Mouse (Mus musculus) hindbrain, embryonic 13.5 days (tissue): Measurements from ENCODE around the gene Actr10. TPM values are rescaled to one million over a fixed set of nuclear protein-coding genes. Genes with fewer than 3 reads are reported as not detected.

Experiments used
- ATAC-seq: fragments of 200-750 bp; cut with Nextera tagmentation; 2 replicates; pipeline ENCODE4 v1.8.0; 2017; ENCODE audit warnings: moderate TSS enrichment; ENCODE audit not compliant: low FRiP score
- H3K27ac ChIP-seq: fragments of 300-500 bp; sonication (generic); 2 replicates; pipeline ENCODE4 v1.5.1; 2015; ENCODE audit warnings: inconsistent platforms, mild to moderate bottlenecking, moderate library complexity
- H3K27me3 ChIP-seq: fragments of 300-500 bp; sonication (generic); 2 replicates; pipeline ENCODE4 v1.6.1; 2015; ENCODE audit warnings: mild to moderate bottlenecking, inconsistent platforms
- H3K36me3 ChIP-seq: fragments of 300-500 bp; sonication (generic); 2 replicates; pipeline ENCODE4 v1.6.1; 2015; ENCODE audit warnings: mild to moderate bottlenecking, inconsistent platforms
- H3K4me1 ChIP-seq: fragments of 300-500 bp; sonication (generic); replicated peaks from 2 replicates; pipeline ENCODE4 v1.6.1; 2015; ENCODE audit warnings: inconsistent platforms
- H3K4me2 ChIP-seq: fragments of 300-500 bp; sonication (generic); 2 replicates; pipeline ENCODE4 v1.6.1; 2015; ENCODE audit warnings: inconsistent platforms, mild to moderate bottlenecking, moderate library complexity
- H3K4me3 ChIP-seq: fragments of 300-500 bp; sonication (generic); 2 replicates; pipeline ENCODE4 v1.5.1; 2015; ENCODE audit warnings: mild to moderate bottlenecking, inconsistent platforms
- H3K9ac ChIP-seq: fragments of 300-500 bp; sonication (generic); 2 replicates; pipeline ENCODE4 v1.6.1; 2015; ENCODE audit warnings: mild to moderate bottlenecking, inconsistent platforms
- H3K9me3 ChIP-seq: fragments of 300-500 bp; sonication (generic); 2 replicates; pipeline ENCODE4 v1.6.1; 2016; ENCODE audit warnings: inconsistent platforms
- WGBS: fragments of 180-500 bp; shearing (Covaris S2); methylation state at CpG from one replicate; pipeline ENCODE4 v1.1.7; 2015; 5-methylcytosine and 5-hydroxymethylcytosine counted together
- polyA plus RNA-seq: library from polyadenylated mRNA; unstranded; fragments of >200 nt; fragmentation: Nextera tagmentation; extraction: Ambion mirVana; gene quantifications from 2 replicates; pipeline ENCODE4 v1.2.1, GENCODE M21; 2015

Actr10 gene
- polyA plus RNA-seq, 1 experiment from 2014 or later: 216 TPM

- no peak for ATAC-seq
- Histone ChIP-seq H3K27ac (no peak overlapping the region), H3K4me3 (no peak overlapping the region), H3K4me2 (no peak overlapping the region), H3K36me3 (peaks cover 52% of the 10 kb centered on the region), H3K27me3 (no peaks in the 10 kb centered on the region), H3K9me3 (no peaks in the 10 kb centered on the region), H3K9ac (no peak overlapping the region), H3K4me1 (peaks cover 7% of the 10 kb centered on the region)
- 67% methylated on average over 6 of the region's 6 CpGs for WGBS
Observed at GRCm38 (mm10) chr12:71001456-71001855, 63.8 kb downstream of the Actr10 start.

- H3K27ac ChIP-seq: no peak overlapping the region
- no peaks in the 10 kb centered on the region for H3K27me3 ChIP-seq
- no peak overlapping the region for H3K4me2 ChIP-seq
- no peak for ATAC-seq
- peaks cover 64% of the 10 kb centered on the region for H3K36me3 ChIP-seq
- H3K9ac ChIP-seq: no peak overlapping the region
- 89% methylated on average over 5 of the region's 6 CpGs for WGBS
- no peaks in the 10 kb centered on the region for H3K9me3 ChIP-seq
- H3K4me1 ChIP-seq: peaks cover 6% of the 10 kb centered on the region
- no peak overlapping the region for H3K4me3 ChIP-seq
Observed at GRCm38 (mm10) chr12:71003760-71004426, 66.2 kb downstream of the Actr10 start.

GRCm38 (mm10) chr12:71006141-71006540, 68.5 kb downstream of the Actr10 start:
- Histone ChIP-seq H3K4me1 (no peaks in the 10 kb centered on the region), H3K4me3 (no peak overlapping the region), H3K4me2 (no peak overlapping the region), H3K9me3 (no peaks in the 10 kb centered on the region), H3K27me3 (no peaks in the 10 kb centered on the region), H3K27ac (no peak overlapping the region), H3K36me3 (peaks cover 70% of the 10 kb centered on the region), H3K9ac (no peak overlapping the region)
- no peak for ATAC-seq
- 93% methylated on average over 6 of the region's 6 CpGs for WGBS

GRCm38 (mm10) chr12:71006901-71007300, 69.2 kb downstream of the Actr10 start:
- H3K36me3 ChIP-seq: peaks cover 71% of the 10 kb centered on the region
- H3K27me3 ChIP-seq: no peaks in the 10 kb centered on the region
- WGBS: 90% methylated on average over 7 of the region's 7 CpGs
- H3K4me3 ChIP-seq: no peak overlapping the region
- no peak overlapping the region for H3K4me2 ChIP-seq
- H3K27ac ChIP-seq: no peak overlapping the region
- peaks cover 2% of the 10 kb centered on the region for H3K4me1 ChIP-seq
- H3K9me3 ChIP-seq: no peaks in the 10 kb centered on the region
- no peak for ATAC-seq
- H3K9ac ChIP-seq: no peak overlapping the region

- 70% methylated on average over 4 of the region's 4 CpGs for WGBS
- Histone ChIP-seq H3K4me3 (no peak overlapping the region), H3K9ac (no peak overlapping the region), H3K4me1 (peaks cover 26% of the 10 kb centered on the region), H3K9me3 (no peaks in the 10 kb centered on the region), H3K36me3 (peaks cover 61% of the 10 kb centered on the region), H3K27ac (no peak overlapping the region), H3K27me3 (no peaks in the 10 kb centered on the region), H3K4me2 (no peak overlapping the region)
- no peak for ATAC-seq
Observed at GRCm38 (mm10) chr12:71009769-71010168, 72.1 kb downstream of the Actr10 start.

Other genes starting within 250 kb of the Actr10 start
- 9.7 and 9.9 TPM in 2 replicates for gene Frmd6, start 112.3 kb upstream of the Actr10 start, polyA plus RNA-seq
- gene Psma3, start 36.8 kb downstream of the Actr10 start, polyA plus RNA-seq: 599 and 600 TPM in 2 replicates
- gene Arid4a, start 78.1 kb downstream of the Actr10 start, polyA plus RNA-seq: 41.2 and 41.3 TPM in 2 replicates
- gene Tomm20l, start 173.6 kb downstream of the Actr10 start, polyA plus RNA-seq: not detected in 2 replicates
- 93.2 and 96.7 TPM in 2 replicates for gene Timm9, start 198.8 kb downstream of the Actr10 start, polyA plus RNA-seq
- gene 2700049A03Rik, start 199.0 kb downstream of the Actr10 start, polyA plus RNA-seq: 16.3 TPM in 2 replicates